Mouse (Mus musculus): ENCODE measurements around the gene Asic2.
A peak's percentile ranks its signal among the peaks of the same experiment; 100 is the strongest.

Asic2 gene

DNA sequence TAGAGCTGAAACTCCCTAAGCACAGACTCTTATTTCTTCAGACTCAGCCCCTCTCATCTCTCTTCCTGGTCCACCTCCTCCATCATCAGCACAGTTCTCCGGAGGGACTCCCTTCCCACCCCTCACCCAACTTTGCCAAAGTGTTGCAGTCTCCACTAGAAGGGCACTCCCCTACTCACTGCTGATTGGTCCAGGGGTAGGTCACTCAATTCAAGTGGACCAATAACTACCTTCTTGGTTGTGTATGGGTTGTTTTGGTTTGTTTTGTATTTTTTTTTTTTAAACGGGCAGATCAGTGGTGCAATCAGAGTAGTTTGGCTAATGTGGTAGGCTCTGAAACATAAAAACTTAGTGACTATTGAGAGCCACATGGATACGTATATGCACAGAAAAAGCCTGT is 1002.2 kb downstream of the Asic2 start:
- no peak for DNase-seq

DNA sequence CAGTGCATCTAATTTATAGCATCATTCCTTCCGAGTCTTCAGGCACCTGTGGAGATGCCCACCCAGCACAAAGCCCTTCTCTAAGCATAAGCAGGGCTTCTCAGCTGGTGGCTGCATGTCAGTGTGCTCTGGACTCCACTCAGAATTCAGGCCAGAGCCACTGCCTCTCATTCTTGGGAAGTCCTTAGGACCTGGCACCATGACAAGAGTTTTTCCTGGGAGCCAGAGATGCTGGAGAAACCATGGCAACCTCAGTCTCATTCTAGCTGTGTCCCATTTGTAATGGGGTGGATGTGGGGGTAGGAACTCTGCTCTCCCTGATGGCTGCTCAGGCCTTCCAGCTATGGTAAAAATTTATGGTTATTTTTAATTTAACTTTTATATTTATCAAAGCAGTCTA is 1006.9 kb downstream of the Asic2 start:
- DNase-seq = no peak

DNA sequence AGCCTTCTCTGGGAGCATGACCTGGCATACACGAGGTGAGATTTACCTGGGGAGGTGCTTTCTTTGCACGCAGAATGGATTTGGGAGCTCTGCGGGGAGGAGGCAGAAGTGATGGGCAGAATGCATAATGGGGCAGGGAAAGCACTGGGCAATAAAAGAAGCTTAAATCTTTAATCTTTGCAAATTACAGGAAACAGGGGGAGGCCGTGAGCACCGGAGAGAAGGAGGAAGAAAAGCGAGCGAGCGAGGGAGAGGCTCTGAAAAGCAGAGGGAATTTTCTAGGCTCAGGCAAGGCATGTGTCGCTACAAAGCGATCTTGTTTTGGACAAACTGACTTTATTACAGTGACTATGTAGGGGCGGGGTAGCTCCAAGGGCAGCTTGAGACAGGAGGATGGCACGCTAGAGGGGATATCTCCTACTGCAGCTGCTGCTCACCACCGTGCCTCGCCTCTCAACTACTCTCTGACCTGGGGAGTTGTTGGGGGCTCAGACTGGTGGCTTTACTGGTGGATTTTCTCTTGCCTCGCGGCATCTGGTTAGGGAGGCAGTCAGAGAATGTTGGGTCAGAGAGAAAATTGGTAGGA is 1010.1 kb downstream of the Asic2 start:
- DNase-seq = no peak

DNA sequence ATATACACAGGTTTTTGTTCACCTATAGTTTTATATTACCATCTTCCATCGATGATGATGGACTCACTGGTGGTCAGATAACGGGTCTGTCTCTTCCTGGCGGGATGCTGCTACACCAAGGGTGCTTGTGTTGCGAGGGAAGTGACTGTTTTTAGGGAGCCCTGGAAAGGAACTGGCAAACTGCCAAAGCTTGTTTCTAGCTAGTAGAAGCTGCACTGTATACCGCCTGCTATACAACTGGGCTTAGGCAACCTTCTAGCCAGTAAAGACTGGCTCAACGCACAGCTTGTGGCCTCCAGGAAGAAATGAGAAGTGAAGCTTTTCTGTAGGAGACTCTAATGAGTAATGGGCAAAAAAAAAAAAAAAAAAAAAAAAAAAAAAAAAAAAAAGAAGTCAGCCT is 1012.3 kb downstream of the Asic2 start:
- no peak for DNase-seq

DNA sequence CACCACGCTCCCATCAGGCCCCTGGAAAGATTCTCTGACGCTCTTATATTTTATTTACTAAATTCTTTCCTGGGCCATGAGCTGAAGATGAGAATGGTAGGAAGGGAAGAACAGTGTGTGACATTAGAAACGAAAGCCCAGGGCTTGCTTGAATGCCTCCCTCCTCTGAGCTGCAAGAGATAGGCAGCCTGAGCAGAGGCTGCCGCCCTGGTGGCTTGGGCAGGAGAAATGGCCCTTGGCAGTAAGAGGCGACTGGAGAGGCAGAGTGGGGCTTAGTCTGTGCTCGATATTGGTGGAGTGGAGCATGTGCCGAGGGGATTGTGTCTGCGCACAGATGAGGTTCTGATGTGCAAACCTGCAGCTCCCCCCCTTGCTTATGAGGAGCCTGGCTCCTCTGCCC is 1014.1 kb downstream of the Asic2 start:
- DNase-seq = no peak

DNA sequence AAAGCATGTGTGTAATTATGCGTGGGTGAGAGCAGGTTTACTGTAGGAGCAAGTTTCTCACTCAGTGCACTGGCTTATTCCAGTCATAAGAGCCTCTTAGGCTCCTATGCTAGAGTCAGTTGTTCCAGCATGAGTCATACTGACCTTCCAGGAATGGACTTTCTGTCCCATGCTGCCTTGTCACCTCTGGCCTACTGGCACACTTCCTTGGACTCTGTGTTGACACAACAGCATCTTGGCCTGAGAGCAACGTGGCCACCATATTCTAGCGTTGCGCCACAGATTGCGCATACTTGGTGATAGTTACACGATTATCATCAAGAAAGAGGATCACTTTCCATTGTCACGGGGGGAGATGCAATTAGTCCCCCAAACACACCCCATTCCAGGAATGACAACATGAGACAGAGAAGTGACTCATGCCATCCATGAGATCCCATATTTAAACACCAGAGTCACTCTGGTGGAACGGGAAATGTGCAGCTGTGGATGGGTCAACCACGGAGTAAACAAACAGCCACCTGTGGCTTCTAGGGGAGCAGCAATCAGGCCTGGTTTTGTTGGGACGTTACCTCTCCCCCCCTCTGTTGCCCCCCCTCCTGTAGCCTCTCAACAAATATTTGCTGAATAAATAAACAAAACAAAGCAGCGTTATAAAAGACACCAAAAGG is 1019.1 kb downstream of the Asic2 start:
- peak; percentile 7 for DNase-seq

DNA sequence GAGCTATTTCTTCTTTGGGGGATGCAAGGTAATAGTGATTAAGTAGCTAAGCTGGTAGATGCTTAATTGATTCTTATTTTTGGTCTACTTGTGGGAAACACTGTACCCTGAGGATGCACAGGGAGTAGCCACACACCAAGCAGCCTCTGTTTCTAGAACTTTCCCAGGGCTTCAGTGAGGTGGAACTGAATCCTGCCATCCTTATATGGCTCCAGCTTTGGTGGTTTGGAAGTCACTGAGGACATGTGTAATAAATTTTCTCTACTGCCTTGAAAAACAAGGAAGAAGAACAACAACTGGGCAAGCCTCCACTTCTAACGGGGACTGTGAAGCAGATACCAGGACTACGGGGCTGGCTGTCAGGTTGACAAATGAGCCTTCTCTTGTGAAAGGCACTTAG is 1020.2 kb downstream of the Asic2 start:
- DNase-seq = no peak

DNA sequence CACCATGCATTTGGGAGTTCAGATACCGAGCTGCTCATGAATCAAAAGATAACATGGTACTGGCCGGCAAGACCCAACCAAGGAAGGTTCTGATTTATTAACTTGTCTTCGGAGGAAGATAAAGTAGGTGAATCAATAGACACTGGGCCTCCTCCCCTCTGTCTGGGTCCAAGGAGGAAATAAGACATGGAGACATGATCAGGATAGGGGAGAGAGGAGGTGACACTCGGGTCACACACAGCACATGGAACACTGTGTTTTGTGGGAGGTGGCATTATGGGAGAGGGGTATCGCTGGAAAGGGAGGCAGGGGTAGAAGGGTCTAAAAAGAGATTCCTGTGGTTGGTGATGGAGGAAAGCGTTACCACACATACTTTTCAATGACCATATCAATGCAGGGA is 1022.1 kb downstream of the Asic2 start:
- no peak for DNase-seq

DNA sequence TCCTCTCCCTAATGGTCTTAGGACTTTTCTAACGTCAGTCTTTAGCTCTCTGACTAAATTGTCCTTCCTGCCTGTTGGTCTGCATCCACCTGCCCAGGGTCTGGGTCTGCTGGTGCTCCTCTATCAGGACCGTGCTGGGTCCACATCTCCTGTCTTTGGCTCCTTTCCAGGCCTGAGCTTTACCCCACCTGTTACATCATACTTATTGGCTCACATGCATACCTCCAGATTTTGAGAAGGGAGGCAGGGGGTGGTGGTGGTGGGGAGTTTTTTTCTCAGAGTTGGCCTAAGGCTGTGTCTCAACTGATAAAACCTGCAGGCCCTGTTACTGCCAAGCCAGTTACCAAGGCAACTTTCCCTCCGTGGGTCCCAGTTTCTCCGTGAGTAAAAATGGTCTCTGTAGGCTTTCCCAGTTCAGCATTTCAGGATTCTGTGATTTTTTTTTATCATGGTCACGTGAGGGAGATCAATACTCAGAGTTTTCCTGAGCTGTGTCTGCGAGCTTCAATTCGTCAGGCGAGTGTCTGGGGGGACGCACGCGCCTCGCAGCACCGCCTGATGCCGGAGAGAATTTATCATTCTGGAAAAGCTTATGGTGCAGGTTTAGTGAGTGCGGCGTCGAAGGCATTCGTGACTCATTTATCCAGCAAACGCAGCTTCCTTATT is 1044.8 kb downstream of the Asic2 start:
- no peak for DNase-seq

DNA sequence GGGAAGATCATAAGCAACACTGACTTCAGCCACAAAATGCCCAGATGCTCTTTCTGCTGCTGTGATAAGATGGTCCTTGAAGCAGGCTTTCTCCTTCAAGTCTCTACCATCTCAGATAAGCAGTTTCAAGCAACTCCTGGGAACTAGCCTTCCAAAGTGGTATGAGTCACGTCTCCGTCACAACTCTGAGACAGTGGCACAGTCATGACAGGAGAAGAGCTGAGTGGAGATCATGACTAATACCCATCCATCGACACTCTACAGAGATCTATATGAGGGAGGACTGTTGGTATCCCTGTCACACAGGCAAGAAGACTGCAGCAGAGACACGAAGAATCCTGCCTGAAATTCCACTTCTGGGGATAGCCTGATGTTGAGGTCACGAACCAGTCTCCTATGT is 1049.9 kb downstream of the Asic2 start:
- DNase-seq = no peak

DNA sequence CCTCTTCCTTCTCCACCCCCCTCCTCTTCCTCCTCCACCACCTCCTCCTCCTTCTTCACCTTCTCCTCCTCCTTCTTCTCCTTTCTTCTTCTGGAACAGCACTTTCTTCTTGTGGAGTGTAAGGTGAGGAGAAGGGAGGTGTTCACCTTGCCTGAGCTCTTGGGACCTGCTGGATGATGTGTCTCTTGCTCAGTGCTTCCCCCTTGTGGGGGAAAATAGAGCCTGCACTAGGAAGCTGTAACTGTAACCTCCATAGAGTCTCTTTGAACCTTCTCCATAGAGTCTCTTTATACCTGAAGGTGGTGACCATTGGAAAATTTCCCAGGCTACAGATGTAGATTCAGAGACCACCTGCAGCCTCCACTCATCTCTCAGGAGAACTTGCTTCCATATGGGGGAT is 1050.6 kb downstream of the Asic2 start:
- peak; percentile 6 for DNase-seq

DNA sequence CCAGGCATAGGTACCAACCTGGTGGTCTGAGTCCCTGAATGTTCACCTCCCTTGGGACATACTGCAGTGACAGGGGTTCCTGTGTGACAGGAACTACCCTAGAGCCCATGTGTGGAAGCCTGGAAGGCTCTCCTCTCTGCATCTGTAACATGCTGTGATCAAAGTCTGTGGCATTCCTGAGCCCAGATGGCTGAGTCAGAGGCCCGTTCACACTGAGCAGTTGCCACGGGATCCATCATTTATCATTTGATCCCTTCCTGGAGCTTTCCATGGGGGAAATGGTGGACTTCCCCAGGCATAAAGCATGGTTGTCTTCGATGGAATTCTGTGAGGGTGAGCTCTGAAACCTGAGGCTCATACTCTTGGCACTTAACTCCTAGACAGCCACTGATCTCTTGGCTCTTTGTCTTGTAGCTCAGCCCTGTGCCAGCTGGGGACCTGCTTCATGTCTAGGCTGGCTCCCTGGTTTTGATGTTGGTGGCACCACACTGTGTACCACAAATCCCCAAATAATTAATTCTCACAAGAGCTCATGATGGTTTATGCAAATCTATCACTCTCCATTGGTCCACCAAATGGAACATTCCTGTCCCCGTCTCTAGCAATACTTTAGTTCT is 1054.7 kb downstream of the Asic2 start:
- no peak for DNase-seq

DNA sequence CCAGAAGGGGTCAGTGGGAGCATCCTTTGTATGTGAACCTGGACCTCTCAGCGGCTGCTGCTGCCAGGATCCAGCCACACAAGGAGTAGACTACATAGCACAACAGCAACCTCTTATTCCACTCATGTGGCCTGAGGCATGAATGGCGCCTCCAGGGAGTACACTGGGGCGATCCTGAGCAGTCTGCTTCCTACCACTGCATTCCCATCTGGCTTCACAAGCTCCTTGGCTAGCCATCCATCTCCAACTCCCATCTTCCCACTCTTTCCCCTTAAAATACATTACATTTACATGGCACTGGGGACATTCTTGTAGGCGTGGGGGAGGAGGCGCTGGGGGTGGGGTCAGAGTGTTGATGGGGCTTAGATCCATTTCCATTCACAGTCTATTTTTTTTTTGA is 1055.5 kb downstream of the Asic2 start:
- no peak for DNase-seq

DNA sequence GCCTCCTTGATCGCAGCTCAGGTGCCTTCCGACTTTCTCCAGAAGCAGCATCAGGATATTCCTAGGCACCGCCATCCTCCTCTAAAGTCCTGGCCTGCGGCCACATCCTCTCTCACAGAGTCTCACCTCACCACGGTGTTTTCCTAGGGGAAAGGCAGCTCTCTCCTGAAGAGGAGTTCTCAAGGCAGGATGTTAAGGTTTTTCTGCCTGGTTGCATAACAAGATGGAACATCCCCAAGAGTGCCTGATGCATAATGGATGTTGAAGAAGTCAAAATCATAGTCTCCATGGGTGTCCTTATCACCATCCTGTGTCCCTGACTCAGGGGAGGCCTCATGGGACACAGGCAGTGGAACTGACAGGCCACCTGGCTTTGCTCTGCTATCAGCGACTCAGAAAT is 1060.4 kb downstream of the Asic2 start:
- DNase-seq = no peak

DNA sequence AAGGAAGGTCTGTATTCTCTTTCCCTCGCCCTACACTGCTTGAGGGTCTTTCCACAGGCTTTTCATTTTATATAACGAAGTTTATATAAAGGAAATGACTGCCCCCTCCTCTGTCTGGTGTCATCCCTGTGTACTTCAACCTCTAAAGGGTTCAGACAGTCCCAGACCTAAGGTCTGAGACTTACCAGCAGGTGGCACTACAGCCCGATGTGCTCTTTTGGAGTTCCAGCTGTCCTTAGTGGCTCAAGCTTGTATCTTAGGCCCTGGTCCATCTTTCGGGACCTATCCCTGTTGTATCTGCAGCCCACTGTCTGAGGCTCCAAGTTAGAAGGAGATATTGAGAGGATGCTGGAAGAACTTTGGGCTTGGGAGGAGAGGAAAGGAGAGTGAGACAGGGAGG is 1061.8 kb downstream of the Asic2 start:
- peak; percentile 56 for DNase-seq

DNA sequence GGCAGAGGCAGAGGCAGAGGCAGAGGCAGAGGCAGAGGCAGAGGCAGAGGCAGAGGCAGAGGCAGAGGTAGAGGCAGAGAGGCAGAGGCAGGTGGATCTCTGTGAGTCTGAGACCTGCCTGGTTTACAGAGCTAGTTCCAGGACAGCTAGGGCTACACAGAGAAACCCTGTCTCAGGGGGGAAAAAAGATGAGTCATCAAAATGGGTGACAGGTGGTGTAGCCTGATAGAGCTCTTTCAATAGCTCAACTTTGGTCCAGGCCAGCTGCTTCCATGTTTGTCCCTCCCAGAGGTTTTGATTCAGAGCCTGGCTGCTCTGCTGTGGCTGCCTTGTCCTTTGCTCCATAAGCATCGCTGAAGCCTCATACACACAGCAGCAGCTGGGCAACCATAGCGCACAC is 1063.7 kb downstream of the Asic2 start:
- no peak for DNase-seq

DNA sequence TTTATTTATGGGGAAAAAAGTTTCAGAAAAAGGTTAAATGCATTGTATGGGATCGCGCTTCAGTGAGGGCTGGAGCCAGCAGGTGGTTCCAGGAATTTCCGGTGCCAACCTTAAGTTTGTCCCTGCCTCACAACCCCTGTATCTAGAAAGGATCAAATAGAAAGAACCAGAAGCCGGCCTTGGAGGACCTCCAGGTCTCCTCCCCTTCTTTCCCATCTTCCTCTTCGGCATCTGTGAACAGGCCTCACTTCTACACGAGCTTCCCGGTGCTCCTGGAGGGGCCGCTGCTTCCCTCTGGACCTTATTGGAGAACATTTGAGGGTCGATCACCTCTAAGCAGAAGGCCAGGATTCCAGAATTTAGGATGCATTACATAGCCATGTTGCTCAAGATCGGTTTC is 1064.8 kb downstream of the Asic2 start:
- DNase-seq = no peak

DNA sequence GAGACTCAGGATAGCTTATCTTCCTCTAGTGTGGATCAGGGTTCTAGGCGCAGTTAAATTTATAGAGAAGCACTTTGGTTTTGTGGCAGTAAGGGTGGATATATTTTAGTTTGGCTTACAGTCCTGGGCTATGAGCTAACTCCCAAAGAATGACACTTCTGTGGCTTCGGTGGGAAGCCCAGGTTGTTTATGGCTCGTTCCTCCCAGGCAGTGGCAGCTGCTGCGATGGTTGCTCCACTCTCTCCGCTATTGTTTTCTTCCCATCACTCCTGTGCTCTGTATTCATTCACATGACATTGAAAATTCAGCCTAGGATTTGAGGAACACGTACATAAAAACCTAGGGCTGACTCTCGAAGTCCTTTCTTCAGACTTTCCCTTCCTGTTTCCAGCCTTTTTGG is 1065.6 kb downstream of the Asic2 start:
- no peak for DNase-seq

DNA sequence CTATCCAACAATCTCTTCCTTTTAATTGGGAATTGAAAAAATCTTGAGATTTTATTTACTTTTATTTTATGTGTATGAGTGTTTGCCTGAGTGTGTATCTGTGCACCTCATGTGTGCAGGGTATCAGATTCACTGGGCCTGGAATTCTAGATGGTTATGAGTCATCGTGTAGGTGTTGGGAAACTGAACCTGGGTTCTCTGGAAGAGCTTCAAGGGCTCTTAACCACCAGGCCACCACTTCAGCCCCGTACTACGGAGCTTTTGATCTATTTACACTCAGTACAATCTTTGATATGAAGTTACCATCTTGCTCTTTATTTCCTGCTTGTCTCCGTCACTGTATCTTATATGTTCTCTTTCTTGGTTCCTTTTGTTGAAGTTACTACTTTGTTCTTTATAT is 1067.7 kb downstream of the Asic2 start:
- no peak for DNase-seq

DNA sequence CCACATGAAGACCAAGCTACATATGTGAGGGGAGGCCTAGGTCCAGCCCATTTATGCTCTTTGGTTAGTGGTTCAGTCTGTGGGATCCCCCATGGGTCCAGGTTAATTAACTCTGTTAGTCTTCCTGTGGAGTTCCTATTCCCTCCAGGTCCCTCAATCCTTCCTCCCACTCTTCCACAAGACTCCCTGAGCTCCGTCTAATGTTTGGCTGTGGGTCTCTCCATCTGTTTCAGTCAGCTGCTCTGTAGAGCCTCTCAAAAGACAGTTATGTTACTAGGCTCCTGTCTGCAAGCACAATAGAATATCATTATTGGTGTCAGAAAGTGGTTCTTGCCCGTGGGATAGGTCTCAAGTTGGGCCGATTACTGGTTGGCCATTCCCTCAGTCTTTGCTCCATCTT is 1072.4 kb downstream of the Asic2 start:
- no peak for DNase-seq

DNA sequence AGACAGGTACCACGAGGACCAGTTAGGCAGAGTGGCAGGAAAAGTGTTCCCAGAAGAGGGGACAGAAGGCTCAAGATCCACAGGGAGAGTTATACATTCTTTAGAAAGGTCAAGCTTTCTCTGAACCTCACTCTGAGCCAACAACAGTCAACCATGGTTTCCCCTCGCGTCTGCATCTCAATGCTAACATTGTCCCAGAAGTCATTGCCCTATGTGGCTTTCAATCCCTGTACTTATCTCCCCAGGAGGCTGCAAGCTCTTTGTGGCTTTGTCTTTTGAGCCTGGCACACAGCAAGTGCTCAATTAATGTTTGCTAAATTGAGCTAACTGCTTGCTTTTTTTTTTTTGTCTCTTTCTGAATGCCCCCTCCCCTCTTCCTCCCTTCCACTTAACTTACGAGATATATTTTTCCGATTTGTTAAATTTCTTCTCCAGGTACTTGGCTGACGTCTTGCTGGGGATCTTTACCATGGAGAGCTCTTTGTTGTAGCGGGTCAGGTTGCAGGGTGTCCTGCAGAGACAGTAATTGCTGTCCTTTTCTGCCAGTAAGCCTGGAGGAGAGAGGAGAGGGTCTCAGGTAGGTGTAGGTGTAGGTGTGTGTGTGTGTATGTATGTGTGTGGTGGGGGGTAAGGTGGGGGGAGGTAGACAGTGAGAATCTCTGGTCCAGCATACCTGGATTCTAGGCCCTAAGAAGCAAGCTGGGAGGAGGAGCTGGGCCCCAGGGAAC is 1078.8 kb downstream of the Asic2 start:
- no peak for DNase-seq

DNA sequence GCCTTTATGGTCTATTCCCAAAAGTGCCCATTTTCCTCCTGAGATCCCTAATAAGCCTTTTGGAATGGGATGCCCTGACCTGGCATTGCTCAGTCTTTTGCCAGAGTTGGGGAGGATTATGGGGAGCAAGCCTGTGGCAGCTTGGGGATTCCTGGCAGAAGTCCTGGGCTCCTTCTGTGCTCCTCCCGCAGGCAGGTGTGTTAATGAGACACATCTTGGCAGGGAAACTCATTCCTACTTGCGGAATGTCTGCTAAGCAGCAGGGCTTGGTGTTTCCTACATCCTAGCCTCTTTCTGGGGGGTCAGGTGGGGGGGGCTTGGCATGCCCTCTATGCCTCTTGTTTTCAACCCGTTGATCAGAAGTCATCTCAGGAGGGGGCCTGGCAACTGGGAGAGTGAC is 1081.2 kb downstream of the Asic2 start:
- DNase-seq = no peak

DNA sequence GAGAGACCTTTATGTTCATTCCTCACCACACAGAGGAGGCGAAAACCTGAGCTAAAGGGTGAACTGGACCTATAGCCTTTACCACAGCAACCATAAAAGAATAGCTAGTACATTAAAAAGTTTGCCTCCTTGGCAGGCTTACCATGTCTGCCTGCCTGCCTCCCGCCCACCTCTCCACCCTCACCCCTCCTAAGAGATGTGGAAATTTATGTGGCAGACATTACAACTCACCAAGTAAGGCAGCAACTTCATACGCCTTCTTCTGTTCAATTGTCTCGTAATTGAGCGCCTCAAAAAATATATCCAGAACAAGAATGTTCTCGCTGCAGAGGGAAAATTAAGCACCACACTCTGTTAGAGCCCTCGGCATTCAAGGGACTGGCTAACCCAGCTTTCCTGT is 1081.9 kb downstream of the Asic2 start:
- DNase-seq = no peak

All from kidney, adult 9 months (tissue).